Mouse (Mus musculus) kidney, adult 8-10 months (tissue): ENCODE measurements around the gene Commd7.

Source experiments
- DNase-seq, 2 experiments: peaks; one replicate each; pipeline ENCODE4 v3.0.0; 2022

Gene Commd7

DNA sequence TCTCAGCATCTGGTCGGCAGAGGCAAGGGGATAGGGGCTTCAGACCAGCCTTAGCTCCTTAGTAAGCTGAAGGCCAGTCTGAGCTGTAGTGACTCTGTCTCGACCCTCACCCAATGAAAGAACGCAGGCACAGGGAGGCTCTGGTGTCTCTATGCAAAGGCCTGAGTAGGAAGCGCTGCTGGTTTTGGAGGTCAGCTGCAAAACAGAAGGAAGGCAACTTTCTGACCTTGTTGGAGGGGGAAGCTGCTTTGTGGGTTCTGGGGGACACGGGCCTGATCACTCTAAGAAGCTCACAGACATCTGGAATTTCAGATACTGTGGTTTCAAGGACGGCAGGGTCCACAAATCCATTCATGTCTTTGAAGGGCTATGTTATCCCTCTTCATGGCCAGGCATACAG is 46.6 kb downstream of the Commd7 start:
- no peak for DNase-seq

DNA sequence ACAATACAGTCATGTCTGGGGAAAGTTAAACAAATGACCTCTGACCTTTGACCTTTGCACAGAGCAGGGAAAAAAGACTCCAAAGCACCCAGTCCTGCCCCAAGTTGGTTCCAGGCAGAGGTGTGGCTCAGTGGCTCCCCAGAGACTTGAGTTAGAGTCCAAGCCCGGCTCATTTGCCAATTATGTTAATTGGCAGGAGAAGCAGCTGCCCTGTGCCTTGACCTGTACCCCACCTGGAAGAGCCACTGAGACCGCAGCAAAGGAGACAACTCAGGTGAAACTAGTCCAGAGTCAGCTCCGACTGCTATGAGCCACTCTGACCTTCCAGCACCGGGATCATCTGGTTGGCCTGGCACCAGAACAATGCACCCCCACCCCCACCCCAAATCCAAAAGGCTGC is 48.2 kb downstream of the Commd7 start:
- DNase-seq: peak; percentile 29 to 63

DNA sequence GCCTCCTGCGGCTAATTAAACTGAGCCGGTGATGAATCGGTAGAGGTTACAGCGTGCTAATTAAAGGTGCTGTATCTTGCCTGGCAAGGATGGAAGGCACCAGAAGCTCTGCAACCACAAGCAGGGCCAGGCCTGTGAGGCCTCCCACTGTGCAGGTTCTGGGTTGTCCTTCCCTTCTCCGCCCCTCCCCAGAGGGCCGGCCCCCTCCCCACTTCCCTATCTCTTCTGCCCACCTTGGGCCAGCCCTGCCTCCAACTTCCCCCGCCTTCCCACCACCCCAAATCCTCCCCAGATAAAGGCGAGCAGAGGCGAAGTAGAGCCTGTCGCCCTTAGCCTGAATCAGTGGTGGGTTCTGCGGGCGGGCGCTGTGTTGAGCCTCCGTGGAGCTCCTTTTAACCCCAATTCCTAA is 48.9 kb downstream of the Commd7 start:
- DNase-seq: no peak

DNA sequence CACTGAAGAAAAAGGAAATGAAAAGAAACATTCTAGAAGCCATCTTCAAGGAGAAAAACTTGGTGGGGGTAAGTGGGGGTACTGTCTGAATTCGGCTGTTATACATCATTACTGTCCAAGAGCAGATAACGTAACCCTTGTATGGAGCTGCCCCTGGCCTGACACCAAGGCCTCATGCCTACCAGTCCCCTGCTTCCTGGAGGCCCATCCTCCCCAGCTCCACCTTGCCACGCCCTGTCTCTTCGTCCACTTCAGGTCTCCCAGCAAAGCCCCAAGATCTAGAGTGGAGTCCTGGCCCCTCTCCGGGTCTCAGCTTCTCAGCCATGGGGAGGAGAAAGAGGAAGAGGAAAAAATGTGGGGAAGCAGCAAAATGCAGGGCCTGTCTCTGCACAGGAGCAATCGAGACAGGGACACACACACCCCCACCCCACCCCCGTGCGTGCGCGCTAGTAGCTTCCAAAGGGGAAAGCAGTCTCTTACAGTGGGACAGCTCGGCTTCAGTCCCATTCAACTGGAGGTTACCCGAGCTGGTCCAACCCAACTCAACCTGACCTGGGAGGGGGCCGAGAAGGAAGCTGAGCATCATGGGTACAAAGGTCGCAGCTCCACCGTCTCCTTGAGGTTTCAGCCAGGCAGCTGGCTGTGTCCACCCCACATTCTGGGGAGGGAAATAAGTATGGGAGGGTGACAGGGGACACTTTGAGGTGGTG is 49.5 kb downstream of the Commd7 start:
- no peak for DNase-seq

DNA sequence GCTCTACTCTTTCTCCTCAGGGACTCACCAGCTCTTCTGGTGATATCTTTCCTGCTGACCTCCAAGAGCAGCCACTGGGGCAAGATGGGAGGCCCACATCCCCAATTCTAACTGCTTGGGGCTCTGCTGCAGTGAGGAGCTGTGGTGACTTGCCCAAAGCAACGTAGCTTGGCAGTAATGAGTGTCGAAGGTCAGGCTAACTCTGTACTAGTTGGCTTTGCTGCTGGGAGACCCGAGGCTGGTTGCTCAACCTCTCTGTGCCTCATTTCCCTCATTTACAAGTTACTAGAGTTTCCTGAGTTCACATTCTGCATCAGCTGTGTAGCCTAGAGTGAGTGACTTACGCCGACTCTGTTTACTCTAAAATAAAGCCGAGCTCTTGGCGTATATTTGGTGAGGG is 51.2 kb downstream of the Commd7 start:
- DNase-seq: no peak

DNA sequence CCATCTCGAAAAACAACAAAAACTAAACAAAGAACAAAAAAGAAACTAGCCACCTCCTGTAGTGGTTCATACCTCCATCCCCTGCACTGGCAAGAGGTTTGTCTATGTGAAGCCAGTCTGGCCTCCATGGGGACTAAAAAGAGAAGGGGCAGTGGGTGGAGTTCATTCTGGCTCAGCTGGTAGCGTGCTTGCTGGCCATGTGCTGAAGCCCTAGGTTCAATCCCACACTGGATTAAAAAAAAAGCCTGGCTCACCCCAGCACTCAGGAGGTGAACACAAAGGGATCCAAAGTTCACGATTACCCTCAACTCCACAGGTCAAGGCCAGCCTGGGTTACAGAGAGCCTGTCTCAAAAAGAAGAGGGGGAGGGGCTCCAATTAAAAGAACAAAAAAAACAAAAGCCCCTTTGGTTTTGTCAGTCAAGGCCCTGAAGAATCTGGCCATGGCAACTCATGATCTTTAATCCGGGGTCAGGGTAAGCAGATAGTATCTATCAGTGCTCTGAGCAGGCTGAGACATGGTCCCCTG is 52.1 kb downstream of the Commd7 start:
- no peak for DNase-seq

DNA sequence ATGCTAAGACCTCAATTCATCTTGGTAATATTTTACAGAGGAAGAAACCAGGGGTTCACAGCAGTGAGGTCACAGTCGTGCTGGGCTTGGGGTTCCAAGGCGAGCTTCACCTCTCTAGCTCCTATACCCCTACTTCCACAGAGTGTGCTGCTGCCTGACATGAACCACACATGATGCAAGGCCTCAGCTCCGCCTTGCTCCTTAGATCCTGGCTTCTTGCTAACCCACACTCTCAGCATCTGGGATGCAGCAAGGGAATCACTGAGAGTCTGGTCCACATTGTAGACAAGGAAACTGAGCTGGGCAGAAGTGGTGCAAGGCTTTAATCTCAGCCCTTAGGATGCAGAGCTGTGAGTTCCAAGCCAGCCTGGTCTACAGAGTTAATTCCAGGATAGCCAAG is 52.5 kb downstream of the Commd7 start:
- DNase-seq: no peak

DNA sequence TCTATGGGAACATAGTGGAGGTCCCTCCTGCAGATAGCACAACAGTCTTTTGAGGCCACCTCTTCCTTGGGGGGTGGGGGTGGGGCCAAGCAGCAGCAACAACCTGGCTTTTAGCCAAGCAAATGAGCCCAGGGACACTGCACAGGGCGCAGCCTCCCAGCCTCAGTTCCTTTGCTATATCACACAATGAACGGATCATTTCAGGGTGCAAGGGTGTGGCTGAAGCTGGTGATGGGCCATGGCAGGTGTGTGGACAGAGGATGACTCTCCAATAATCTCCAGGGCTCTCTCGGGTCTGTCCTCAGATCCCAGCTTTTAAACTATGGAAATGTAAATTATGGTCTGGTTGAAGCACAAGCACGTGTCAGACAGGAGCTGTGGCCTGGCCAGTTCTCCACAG is 55.5 kb downstream of the Commd7 start:
- DNase-seq: no peak

DNA sequence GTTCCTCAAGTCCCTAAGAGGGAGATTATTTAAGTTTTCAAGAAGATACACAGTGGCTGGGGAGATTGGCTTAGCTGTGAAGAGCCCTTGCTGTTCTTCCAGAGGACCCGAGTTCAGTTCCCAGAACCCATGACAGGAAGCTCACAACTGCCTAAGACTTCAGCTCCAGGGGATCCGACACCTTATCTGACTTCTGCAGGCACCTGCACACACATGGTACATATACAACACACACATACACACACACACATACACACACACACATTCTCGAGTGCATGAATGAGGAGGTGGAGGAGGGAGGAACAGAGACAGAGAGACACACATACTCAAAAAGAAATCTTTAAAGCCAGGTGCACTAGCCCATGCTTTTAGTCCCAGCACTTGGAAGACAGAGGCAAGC is 56.4 kb downstream of the Commd7 start:
- DNase-seq: no peak

DNA sequence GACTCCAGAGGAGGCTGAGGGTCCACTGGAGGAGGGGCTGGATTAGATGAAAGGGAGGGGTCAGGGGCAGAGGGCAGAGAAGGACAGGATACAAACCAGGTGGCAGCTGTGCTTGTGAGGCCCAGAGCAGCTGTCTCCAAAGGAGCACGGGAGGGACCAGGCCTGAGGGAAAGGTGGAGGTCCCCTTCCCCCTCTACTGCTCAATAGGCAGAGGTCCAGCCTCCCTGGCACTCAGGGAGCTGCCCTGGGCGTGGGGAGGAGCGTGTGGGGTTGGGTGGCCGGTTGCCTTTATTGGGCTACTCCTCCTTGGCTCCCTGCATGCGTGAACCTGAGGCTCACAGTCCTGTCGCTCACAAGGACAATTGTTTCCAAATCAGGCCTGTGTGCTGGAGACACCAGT is 57.0 kb downstream of the Commd7 start:
- no peak for DNase-seq

DNA sequence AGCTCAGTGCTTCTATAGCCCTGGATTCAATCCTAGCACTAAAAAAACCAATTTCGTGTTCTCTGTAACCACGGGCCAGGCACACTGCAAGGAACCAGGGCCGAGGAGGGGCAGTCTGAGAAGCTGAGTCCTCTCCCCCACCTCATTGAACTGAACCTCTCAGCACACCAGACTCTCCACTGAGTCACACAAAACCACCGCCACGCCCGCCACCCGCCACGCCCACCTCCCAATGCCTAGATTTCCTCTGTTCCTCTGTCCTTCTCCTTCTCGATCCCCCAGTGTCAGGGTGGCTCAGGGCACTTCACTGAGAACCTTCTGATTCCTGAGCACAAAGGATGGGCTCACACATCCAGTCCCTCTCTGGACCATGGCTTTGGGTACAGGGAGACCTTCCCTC is 59.5 kb downstream of the Commd7 start:
- no peak for DNase-seq

DNA sequence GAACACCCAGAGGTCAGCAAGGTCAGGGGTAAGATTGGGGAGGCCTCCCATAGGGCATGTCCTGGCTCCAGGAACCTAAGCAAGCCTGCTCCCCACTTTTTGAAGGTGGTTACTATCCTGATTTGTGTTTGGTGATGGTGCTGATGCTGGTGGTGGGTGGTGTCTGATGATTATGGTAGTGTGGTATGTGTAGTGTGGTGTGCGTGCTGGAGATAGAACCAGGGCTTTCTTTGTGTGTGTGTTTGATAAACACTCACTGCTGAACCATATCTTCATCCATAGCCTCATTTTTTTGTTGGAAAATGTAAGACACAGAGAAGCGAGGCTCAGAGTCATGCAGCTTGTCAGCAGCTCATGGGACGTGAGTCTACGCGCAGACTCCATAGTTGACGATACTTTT is 64.0 kb downstream of the Commd7 start:
- no peak for DNase-seq

DNA sequence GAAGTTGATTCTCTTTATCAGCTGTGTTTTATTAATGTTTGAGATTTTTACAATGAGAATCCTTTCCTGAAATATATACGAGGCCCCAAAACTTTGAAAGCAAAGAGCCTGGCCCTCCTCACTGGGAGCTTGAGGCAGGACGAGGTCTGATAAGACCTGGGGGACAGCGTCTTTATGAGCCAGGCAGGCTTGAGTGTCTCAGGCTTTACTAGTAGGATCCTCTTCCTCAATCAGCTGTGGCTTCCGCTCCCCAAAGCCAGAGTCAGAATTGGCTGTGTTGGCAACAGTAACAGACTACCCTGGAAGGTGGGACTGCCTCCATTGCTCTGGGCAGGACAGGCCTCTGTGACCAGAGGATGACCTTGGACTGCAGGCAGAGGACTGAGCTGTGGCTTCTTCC is 64.6 kb downstream of the Commd7 start:
- DNase-seq: no peak
